Mouse (Mus musculus) heart, embryonic 16.5 days (tissue): Measurements from ENCODE around the gene Rnf157. TPM values are rescaled to one million over a fixed set of nuclear protein-coding genes. Genes with fewer than 3 reads are reported as not detected.

Experiments
- ATAC-seq: fragments of 200-750 bp; cut with Nextera tagmentation; replicated peaks from 2 replicates; pipeline ENCODE4 v1.8.0; 2017; ENCODE audit warnings: moderate number of reproducible peaks; ENCODE audit not compliant: insufficient read depth, low FRiP score; ENCODE audit errors: extremely low read depth
- H3K27ac ChIP-seq: fragments of 300-500 bp; sonication (generic); 2 replicates; pipeline ENCODE4 v1.5.1; 2014; ENCODE audit warnings: mild to moderate bottlenecking, low read length, control low read depth, moderate library complexity
- H3K27me3 ChIP-seq: fragments of 300-500 bp; sonication (generic); 2 replicates; pipeline ENCODE4 v1.6.1; 2014; ENCODE audit warnings: low read length, mixed read lengths; ENCODE audit not compliant: control insufficient read depth, insufficient read depth
- H3K36me3 ChIP-seq: fragments of 300-500 bp; sonication (generic); 2 replicates; pipeline ENCODE4 v1.6.1; 2014; ENCODE audit not compliant: control insufficient read depth, insufficient read depth
- H3K4me1 ChIP-seq: fragments of 300-500 bp; sonication (generic); 2 replicates; pipeline ENCODE4 v1.6.1; 2014; ENCODE audit warnings: low read length, mixed read lengths; ENCODE audit not compliant: control insufficient read depth, insufficient read depth
- H3K4me2 ChIP-seq: fragments of 300-500 bp; sonication (generic); 2 replicates; pipeline ENCODE4 v1.6.1; 2014; ENCODE audit warnings: low read depth, mild to moderate bottlenecking, control low read depth, low read length
- H3K4me3 ChIP-seq: fragments of 300-500 bp; sonication (generic); 2 replicates; pipeline ENCODE4 v1.5.1; 2014; ENCODE audit warnings: mild to moderate bottlenecking, control low read depth, low read length
- H3K9ac ChIP-seq: fragments of 300-500 bp; sonication (generic); 2 replicates; pipeline ENCODE4 v1.6.1; 2014; ENCODE audit warnings: low read length, control low read depth
- H3K9me3 ChIP-seq: fragments of 300-500 bp; sonication (generic); replicated peaks from 2 replicates; pipeline ENCODE4 v1.6.1; 2016; ENCODE audit warnings: low read length; ENCODE audit not compliant: control insufficient read depth
- WGBS: fragments of 180-500 bp; shearing (Covaris S2); extraction: QIAGEN DNeasy Blood & Tissue Kit; methylation state at CpG from one replicate; pipeline ENCODE4 v1.1.7; 2014; 5-methylcytosine and 5-hydroxymethylcytosine counted together
- polyA plus RNA-seq: library from polyadenylated mRNA; unstranded; fragments of >200 nt; fragmentation: Nextera tagmentation; extraction: Ambion mirVana; gene quantifications from 2 replicates; pipeline ENCODE4 v1.2.1, GENCODE M21; 2015

The Rnf157 gene
- polyA plus RNA-seq, 1 experiment from 2014 or later: 11.6 TPM

DNA sequence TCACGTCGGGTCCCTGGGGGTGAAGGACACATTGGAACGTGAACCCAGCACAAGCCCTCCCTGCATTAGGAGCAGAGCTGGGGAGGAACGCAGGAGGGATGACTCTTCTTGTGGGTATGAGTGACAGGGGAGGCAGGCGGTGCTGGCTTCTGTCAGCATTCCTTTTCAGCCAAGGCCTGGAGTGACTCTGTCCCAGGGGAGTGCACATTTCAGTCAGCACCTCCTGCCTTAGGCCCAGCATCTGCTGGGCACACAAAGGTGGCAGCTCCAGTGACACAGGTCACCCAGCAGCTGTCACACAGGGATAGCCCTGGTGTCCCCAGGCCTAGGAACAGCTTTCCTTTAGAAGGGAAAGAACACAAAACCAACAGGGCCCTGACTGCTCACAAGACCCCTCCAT lies 64.9 kb downstream of the Rnf157 start:
- no peak overlapping the region for H3K4me2 ChIP-seq
- no peaks in the 10 kb centered on the region; the same call in 1 of the 2 replicates for H3K36me3 ChIP-seq
- ATAC-seq: no peak
- no peak overlapping the region for H3K9ac ChIP-seq
- no peak overlapping the region for H3K4me3 ChIP-seq
- 41% methylated on average over 5 of the region's 5 CpGs for WGBS
- H3K27me3 ChIP-seq: no peaks in the 10 kb centered on the region
- H3K27ac ChIP-seq: no peak overlapping the region
- no peaks in the 10 kb centered on the region for H3K9me3 ChIP-seq
- no peaks in the 10 kb centered on the region for H3K4me1 ChIP-seq

- no peak for ATAC-seq
- 83% methylated on average over 7 of the region's 7 CpGs for WGBS
- H3K27ac ChIP-seq: no peak overlapping the region
- no peaks in the 10 kb centered on the region for H3K27me3 ChIP-seq
- H3K4me2 ChIP-seq: no peak overlapping the region
- no peaks in the 10 kb centered on the region; the same call in 1 of the 2 replicates for H3K36me3 ChIP-seq
- H3K4me3 ChIP-seq: no peak overlapping the region
- no peaks in the 10 kb centered on the region for H3K4me1 ChIP-seq
- no peaks in the 10 kb centered on the region for H3K9me3 ChIP-seq
- H3K9ac ChIP-seq: no peak overlapping the region
Observed at GRCm38 (mm10) chr11:116347012-116347411, 65.8 kb downstream of the Rnf157 start.

DNA sequence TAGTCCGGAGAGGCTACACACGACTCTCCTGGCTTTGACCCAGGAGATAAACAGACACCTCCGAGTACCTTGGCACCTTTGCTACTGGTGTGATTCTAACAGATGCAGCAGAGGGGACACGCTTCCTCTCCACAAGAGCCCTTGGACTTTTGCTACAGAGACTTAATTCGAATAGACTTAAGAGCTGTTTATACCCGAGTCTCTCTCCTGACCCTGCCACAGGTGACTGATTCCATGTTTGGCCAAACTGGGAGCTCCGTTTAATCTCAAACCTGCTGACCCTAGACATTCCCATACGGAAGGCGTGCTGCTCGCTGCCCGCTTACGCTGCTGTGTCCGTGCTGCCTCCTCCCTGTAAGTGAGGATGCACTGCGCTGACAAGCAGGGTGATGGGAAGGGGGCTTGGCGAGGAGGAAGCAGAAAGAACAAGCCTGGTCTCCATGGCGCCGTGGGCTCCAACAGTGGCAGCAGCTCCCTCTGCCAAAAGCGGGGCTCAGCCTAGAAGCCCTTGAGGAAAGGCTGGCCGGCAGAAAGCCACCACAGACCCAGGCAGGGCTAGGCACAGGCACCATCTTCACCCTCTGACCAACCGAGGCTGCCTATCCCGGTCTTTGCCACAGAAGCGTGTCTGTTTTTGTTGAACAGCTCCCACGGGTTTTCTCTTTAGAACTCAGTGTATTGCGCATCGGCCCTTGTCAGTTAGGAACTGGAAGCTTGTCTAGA lies 70.6 kb downstream of the Rnf157 start:
- H3K4me1 ChIP-seq: no peaks in the 10 kb centered on the region
- no peak overlapping the region for H3K4me3 ChIP-seq
- no peaks in the 10 kb centered on the region for H3K9me3 ChIP-seq
- H3K27ac ChIP-seq: no peak overlapping the region
- H3K4me2 ChIP-seq: no peak overlapping the region
- 61% methylated on average over 25 of the region's 25 CpGs for WGBS
- H3K9ac ChIP-seq: no peak overlapping the region
- H3K36me3 ChIP-seq: no peaks in the 10 kb centered on the region; the same call in 1 of the 2 replicates
- no peak for ATAC-seq
- H3K27me3 ChIP-seq: no peaks in the 10 kb centered on the region

DNA sequence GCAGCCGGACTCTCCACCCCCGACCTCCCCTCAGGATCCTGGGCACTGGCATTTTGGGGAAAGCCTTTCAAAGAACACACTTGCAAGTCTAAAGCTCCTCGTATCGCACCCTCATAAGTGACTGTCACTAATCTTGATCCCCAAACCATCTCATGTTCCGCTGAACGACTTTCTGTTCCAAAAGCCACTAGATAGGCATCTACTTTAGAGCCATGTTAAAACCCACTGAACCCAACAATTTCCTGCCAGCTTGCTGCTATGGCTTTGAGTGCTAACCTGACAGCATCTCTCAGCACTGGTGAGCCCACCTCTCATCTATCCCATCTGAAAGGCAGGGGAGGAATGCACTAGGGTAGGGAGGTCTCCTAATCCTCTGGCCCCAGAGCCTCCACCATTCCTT lies 75.3 kb downstream of the Rnf157 start:
- 76% methylated on average over 6 of the region's 6 CpGs for WGBS
- H3K4me1 ChIP-seq: peaks cover 5% of the 10 kb centered on the region
- H3K36me3 ChIP-seq: no peaks in the 10 kb centered on the region
- H3K4me2 ChIP-seq: no peak overlapping the region
- no peak overlapping the region for H3K9ac ChIP-seq
- peaks cover 23% of the 10 kb centered on the region for H3K27me3 ChIP-seq
- no peak overlapping the region for H3K4me3 ChIP-seq
- no peaks in the 10 kb centered on the region for H3K9me3 ChIP-seq
- H3K27ac ChIP-seq: no peak overlapping the region
- no peak for ATAC-seq

- ATAC-seq: no peak
- H3K27me3 ChIP-seq: peaks cover 23% of the 10 kb centered on the region
- no peak overlapping the region for H3K9ac ChIP-seq
- H3K4me2 ChIP-seq: no peak overlapping the region
- H3K4me3 ChIP-seq: no peak overlapping the region
- 56% methylated on average over 12 of the region's 12 CpGs for WGBS
- H3K4me1 ChIP-seq: peaks cover 5% of the 10 kb centered on the region
- H3K9me3 ChIP-seq: no peaks in the 10 kb centered on the region
- H3K27ac ChIP-seq: no peak overlapping the region
- H3K36me3 ChIP-seq: no peaks in the 10 kb centered on the region
Observed at GRCm38 (mm10) chr11:116337000-116337399, 75.8 kb downstream of the Rnf157 start.

- Histone ChIP-seq H3K9ac (no peak overlapping the region), H3K4me3 (no peak overlapping the region), H3K4me2 (peak overlapping the region; percentile 90), H3K9me3 (no peaks in the 10 kb centered on the region), H3K4me1 (peaks cover 5% of the 10 kb centered on the region), H3K27me3 (peaks cover 23% of the 10 kb centered on the region), H3K27ac (no peak overlapping the region), H3K36me3 (no peaks in the 10 kb centered on the region)
- WGBS: 92% methylated on average over 4 of the region's 4 CpGs
- no peak for ATAC-seq
Observed at GRCm38 (mm10) chr11:116336393-116336792, 76.4 kb downstream of the Rnf157 start.

- Histone ChIP-seq H3K9me3 (no peaks in the 10 kb centered on the region), H3K4me2 (peak within 1 kb of the TSS; percentile 90), H3K27me3 (peaks cover 23% of the 10 kb centered on the region), H3K27ac (no peak within 1 kb of the TSS), H3K9ac (peak within 1 kb of the TSS; percentile 71), H3K4me3 (peak within 1 kb of the TSS; percentile 63), H3K4me1 (peaks cover 5% of the 10 kb centered on the region), H3K36me3 (no peaks in the 10 kb centered on the region)
- whole genome bisulfite sequencing: under 1% methylated on average over 61 of the region's 61 CpGs
- ATAC-seq: peak; percentile 93
Observed at GRCm38 (mm10) chr11:116335244-116336036, 77.4 kb downstream of the Rnf157 start, which contains the start of gene Foxj1. TSS of gene Foxj1 (minus strand) at chr11:116335399.

- Histone ChIP-seq H3K27ac (no peak overlapping the region), H3K9me3 (no peaks in the 10 kb centered on the region), H3K4me3 (peak overlapping the region; percentile 21), H3K4me1 (peaks cover 7% of the 10 kb centered on the region), H3K9ac (no peak overlapping the region), H3K36me3 (no peaks in the 10 kb centered on the region), H3K4me2 (peak overlapping the region; percentile 90), H3K27me3 (peaks cover 23% of the 10 kb centered on the region)
- no peak for ATAC-seq
- 5% methylated on average over 26 of the region's 26 CpGs for WGBS
Observed at GRCm38 (mm10) chr11:116334417-116334782, 78.4 kb downstream of the Rnf157 start.
